Mouse (Mus musculus): ENCODE data around the gene Ung. TPM values are rescaled to one million over a fixed set of nuclear protein-coding genes. Genes with fewer than 3 reads are reported as not detected.
A peak's percentile ranks its signal among the peaks of the same experiment; 100 is the strongest.

The Ung gene
- polyA plus RNA-seq, 1 experiment from 2014 or later: 20.4 TPM

GRCm38 (mm10) chr5:114102807-114103206 is 27.4 kb upstream of the Ung start:
- 78% methylated on average over 1 of the region's 1 CpGs for WGBS
- peaks cover 53% of the 10 kb centered on the region for H3K36me3 ChIP-seq (ENCODE audit: control insufficient read depth, insufficient read depth, low read length)

GRCm38 (mm10) chr5:114106391-114106935 is 23.7 kb upstream of the Ung start:
- Histone ChIP-seq H3K27me3 (replicated peaks; ENCODE audit: control insufficient read depth, insufficient read depth, low read length) (no peaks in the 10 kb centered on the region), H3K27ac (replicated peaks; ENCODE audit: low read depth, low read length) (no peak overlapping the region), H3K4me3 (ENCODE audit: low read depth, low read length) (no peak overlapping the region), H3K4me2 (ENCODE audit: low read depth, low read length) (no peak overlapping the region), H3K4me1 (ENCODE audit: control insufficient read depth, insufficient read depth, low read length) (0 out of 2 replicates have a peak, but pooled peaks cover under 1% of the 10 kb centered on the region), H3K36me3 (ENCODE audit: control insufficient read depth, insufficient read depth, low read length) (peaks cover 88% of the 10 kb centered on the region), H3K9ac (ENCODE audit: low read depth, low read length) (no peak overlapping the region), H3K9me3 (ENCODE audit: control insufficient read depth, low read length) (0 out of 2 replicates have a peak, but pooled peaks cover 5% of the 10 kb centered on the region)
- DNase-seq (ENCODE audit: low spot score) (no peak), ATAC-seq (ENCODE audit: low read depth) (no peak)
- WGBS: 83% methylated on average over 16 of the region's 16 CpGs

More at GRCm38 (mm10) chr5:114102807-114103206, 27.4 kb upstream of the Ung start:
- ATAC-seq (ENCODE audit: low read depth): no peak
- Histone ChIP-seq H3K4me2 (ENCODE audit: low read depth, low read length) (no peak overlapping the region), H3K9ac (ENCODE audit: low read depth, low read length) (no peak overlapping the region), H3K4me1 (ENCODE audit: control insufficient read depth, insufficient read depth, low read length) (peaks cover 12% of the 10 kb centered on the region), H3K27me3 (replicated peaks; ENCODE audit: control insufficient read depth, insufficient read depth, low read length) (no peaks in the 10 kb centered on the region), H3K27ac (replicated peaks; ENCODE audit: low read depth, low read length) (no peak overlapping the region), H3K9me3 (ENCODE audit: control insufficient read depth, low read length) (no peaks in the 10 kb centered on the region), H3K4me3 (ENCODE audit: low read depth, low read length) (no peak overlapping the region)
- DNase-seq (ENCODE audit: low spot score): no peak

GRCm38 (mm10) chr5:114113334-114113733 is 16.9 kb upstream of the Ung start:
- 76% methylated on average over 6 of the region's 6 CpGs for WGBS
- ATAC-seq (ENCODE audit: low read depth) (no peak), DNase-seq (ENCODE audit: low spot score) (no peak)
- H3K9ac ChIP-seq (ENCODE audit: low read depth, low read length): no peak overlapping the region
- H3K27ac ChIP-seq (replicated peaks; ENCODE audit: low read depth, low read length): no peak overlapping the region
- no peaks in the 10 kb centered on the region for H3K27me3 ChIP-seq (replicated peaks; ENCODE audit: control insufficient read depth, insufficient read depth, low read length)
- no peak overlapping the region for H3K4me2 ChIP-seq (ENCODE audit: low read depth, low read length)
- H3K4me1 ChIP-seq (ENCODE audit: control insufficient read depth, insufficient read depth, low read length): no peaks in the 10 kb centered on the region
- peaks cover 88% of the 10 kb centered on the region for H3K36me3 ChIP-seq (ENCODE audit: control insufficient read depth, insufficient read depth, low read length)
- 0 out of 2 replicates have a peak, but pooled peaks cover 5% of the 10 kb centered on the region for H3K9me3 ChIP-seq (ENCODE audit: control insufficient read depth, low read length)
- H3K4me3 ChIP-seq (ENCODE audit: low read depth, low read length): no peak overlapping the region

- no peak for ATAC-seq (ENCODE audit: low read depth)
Observed at GRCm38 (mm10) chr5:114115030-114115429, 15.2 kb upstream of the Ung start.

GRCm38 (mm10) chr5:114116586-114116985 is 13.6 kb upstream of the Ung start:
- no peak for DNase-seq (ENCODE audit: low spot score)
- 85% methylated on average over 7 of the region's 7 CpGs for WGBS
- Histone ChIP-seq H3K27me3 (replicated peaks; ENCODE audit: control insufficient read depth, insufficient read depth, low read length) (no peaks in the 10 kb centered on the region), H3K4me3 (ENCODE audit: low read depth, low read length) (no peak overlapping the region), H3K36me3 (ENCODE audit: control insufficient read depth, insufficient read depth, low read length) (peaks cover 81% of the 10 kb centered on the region), H3K27ac (replicated peaks; ENCODE audit: low read depth, low read length) (no peak overlapping the region), H3K4me1 (ENCODE audit: control insufficient read depth, insufficient read depth, low read length) (no peaks in the 10 kb centered on the region), H3K4me2 (ENCODE audit: low read depth, low read length) (no peak overlapping the region), H3K9me3 (ENCODE audit: control insufficient read depth, low read length) (no peaks in the 10 kb centered on the region), H3K9ac (ENCODE audit: low read depth, low read length) (no peak overlapping the region)
- ATAC-seq (ENCODE audit: low read depth): no peak

More at GRCm38 (mm10) chr5:114115030-114115429, 15.2 kb upstream of the Ung start:
- no peaks in the 10 kb centered on the region for H3K4me1 ChIP-seq (ENCODE audit: control insufficient read depth, insufficient read depth, low read length)
- no peak overlapping the region for H3K27ac ChIP-seq (replicated peaks; ENCODE audit: low read depth, low read length)
- no peak overlapping the region for H3K4me3 ChIP-seq (ENCODE audit: low read depth, low read length)
- no peaks in the 10 kb centered on the region for H3K27me3 ChIP-seq (replicated peaks; ENCODE audit: control insufficient read depth, insufficient read depth, low read length)
- WGBS: 76% methylated on average over 5 of the region's 5 CpGs
- no peak overlapping the region for H3K9ac ChIP-seq (ENCODE audit: low read depth, low read length)
- H3K4me2 ChIP-seq (ENCODE audit: low read depth, low read length): no peak overlapping the region
- no peak for DNase-seq (ENCODE audit: low spot score)
- peaks cover 79% of the 10 kb centered on the region for H3K36me3 ChIP-seq (ENCODE audit: control insufficient read depth, insufficient read depth, low read length)
- no peaks in the 10 kb centered on the region for H3K9me3 ChIP-seq (ENCODE audit: control insufficient read depth, low read length)

GRCm38 (mm10) chr5:114119806-114120205 is 10.4 kb upstream of the Ung start:
- Histone ChIP-seq H3K9ac (ENCODE audit: low read depth, low read length) (no peak overlapping the region), H3K4me2 (ENCODE audit: low read depth, low read length) (no peak overlapping the region), H3K27ac (replicated peaks; ENCODE audit: low read depth, low read length) (no peak overlapping the region), H3K27me3 (replicated peaks; ENCODE audit: control insufficient read depth, insufficient read depth, low read length) (no peaks in the 10 kb centered on the region), H3K4me3 (ENCODE audit: low read depth, low read length) (no peak overlapping the region), H3K9me3 (ENCODE audit: control insufficient read depth, low read length) (no peaks in the 10 kb centered on the region), H3K36me3 (ENCODE audit: control insufficient read depth, insufficient read depth, low read length) (peaks cover 80% of the 10 kb centered on the region), H3K4me1 (ENCODE audit: control insufficient read depth, insufficient read depth, low read length) (no peaks in the 10 kb centered on the region)
- ATAC-seq (ENCODE audit: low read depth): no peak
- 81% methylated on average over 4 of the region's 4 CpGs for WGBS
- DNase-seq (ENCODE audit: low spot score): no peak

GRCm38 (mm10) chr5:114126008-114126407 is 4.2 kb upstream of the Ung start:
- no peak overlapping the region for H3K9ac ChIP-seq (ENCODE audit: low read depth, low read length)
- H3K27ac ChIP-seq (replicated peaks; ENCODE audit: low read depth, low read length): no peak overlapping the region
- 86% methylated on average over 3 of the region's 3 CpGs for WGBS
- no peak for DNase-seq (ENCODE audit: low spot score)
- ATAC-seq (ENCODE audit: low read depth): no peak
- H3K9me3 ChIP-seq (ENCODE audit: control insufficient read depth, low read length): no peaks in the 10 kb centered on the region
- H3K4me1 ChIP-seq (ENCODE audit: control insufficient read depth, insufficient read depth, low read length): peaks cover 4% of the 10 kb centered on the region; the same call in 1 of the 2 replicates
- no peak overlapping the region for H3K4me3 ChIP-seq (ENCODE audit: low read depth, low read length)
- no peak overlapping the region for H3K4me2 ChIP-seq (ENCODE audit: low read depth, low read length)
- H3K27me3 ChIP-seq (replicated peaks; ENCODE audit: control insufficient read depth, insufficient read depth, low read length): no peaks in the 10 kb centered on the region
- H3K36me3 ChIP-seq (ENCODE audit: control insufficient read depth, insufficient read depth, low read length): peaks cover 41% of the 10 kb centered on the region

- DNase-seq (ENCODE audit: low spot score): no peak
- H3K9ac ChIP-seq (ENCODE audit: low read depth, low read length): peak overlapping the region; percentile 72; the same call in 1 of the 2 replicates
- no peak for ATAC-seq (ENCODE audit: low read depth)
- H3K27me3 ChIP-seq (replicated peaks; ENCODE audit: control insufficient read depth, insufficient read depth, low read length): no peaks in the 10 kb centered on the region
- WGBS: 84% methylated on average over 7 of the region's 7 CpGs
- peak overlapping the region; percentile 96 for H3K4me2 ChIP-seq (ENCODE audit: low read depth, low read length)
- peaks cover 35% of the 10 kb centered on the region for H3K36me3 ChIP-seq (ENCODE audit: control insufficient read depth, insufficient read depth, low read length)
- H3K4me3 ChIP-seq (ENCODE audit: low read depth, low read length): peak overlapping the region; percentile 70
- H3K9me3 ChIP-seq (ENCODE audit: control insufficient read depth, low read length): no peaks in the 10 kb centered on the region
- peaks cover 5% of the 10 kb centered on the region for H3K4me1 ChIP-seq (ENCODE audit: control insufficient read depth, insufficient read depth, low read length)
- peak overlapping the region; percentile 86; the same call in 1 of the 2 replicates for H3K27ac ChIP-seq (replicated peaks; ENCODE audit: low read depth, low read length)
Observed at GRCm38 (mm10) chr5:114126499-114127244, 3.5 kb upstream of the Ung start.

All from embryonic facial prominence, embryonic 14.5 days (tissue).